Mouse (Mus musculus) G1E-ER4 (cell line): Measurements from ENCODE around the gene Uba52. TPM values are rescaled to one million over a fixed set of nuclear protein-coding genes. Genes with fewer than 3 reads are reported as not detected.

ENCODE experiments used
- GATA1 ChIP-seq: IDR thresholded peaks from one replicate; pipeline ENCODE4 v1.8.0; 2012; ENCODE audit warnings: low read length, inconsistent platforms
- polyA plus RNA-seq: library from polyadenylated mRNA; stranded (reverse); fragments of >175 nt; gene quantifications from 2 replicates; pipeline ENCODE4 v1.2.3, GENCODE M21; 2012

Uba52 gene
- polyA plus RNA-seq, 1 experiment, result 421 TPM

DNA sequence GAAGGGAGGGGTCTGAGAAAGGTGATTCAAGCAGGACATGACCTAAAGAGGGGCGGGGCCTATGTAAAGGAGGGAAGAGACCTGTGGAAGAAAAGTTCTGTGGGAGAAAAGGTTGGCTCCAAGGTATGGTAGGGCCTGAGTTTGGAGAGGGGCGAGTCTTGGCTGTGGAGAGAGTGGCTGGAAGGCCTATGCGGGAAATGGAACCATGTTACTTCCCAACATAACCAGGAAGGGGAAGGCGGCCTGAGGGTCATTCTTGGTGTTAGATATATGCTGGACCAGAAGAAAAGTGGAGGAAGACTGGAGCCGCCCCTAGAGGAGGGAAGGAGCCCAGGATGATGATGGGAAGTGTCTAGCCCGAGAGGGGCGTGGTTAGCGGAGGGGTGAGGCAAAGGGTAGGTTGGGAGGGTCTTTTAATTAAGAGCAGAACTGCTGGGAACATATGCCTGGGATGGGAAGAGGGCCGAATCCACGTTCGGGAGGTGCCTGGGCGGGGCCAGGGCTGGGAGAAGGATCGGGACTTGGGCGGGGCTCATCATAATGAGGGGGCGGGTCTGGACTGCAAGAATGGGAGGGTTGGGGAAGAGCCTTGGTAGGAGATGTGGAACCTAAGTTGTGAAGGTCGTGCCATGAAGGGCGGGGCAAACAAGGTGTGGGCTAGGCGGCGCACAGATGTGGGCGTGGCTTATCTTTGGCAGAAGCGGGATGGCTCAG lies 33.2 kb downstream of the Uba52 start:
- TF ChIP-seq GATA1, result no peak

DNA sequence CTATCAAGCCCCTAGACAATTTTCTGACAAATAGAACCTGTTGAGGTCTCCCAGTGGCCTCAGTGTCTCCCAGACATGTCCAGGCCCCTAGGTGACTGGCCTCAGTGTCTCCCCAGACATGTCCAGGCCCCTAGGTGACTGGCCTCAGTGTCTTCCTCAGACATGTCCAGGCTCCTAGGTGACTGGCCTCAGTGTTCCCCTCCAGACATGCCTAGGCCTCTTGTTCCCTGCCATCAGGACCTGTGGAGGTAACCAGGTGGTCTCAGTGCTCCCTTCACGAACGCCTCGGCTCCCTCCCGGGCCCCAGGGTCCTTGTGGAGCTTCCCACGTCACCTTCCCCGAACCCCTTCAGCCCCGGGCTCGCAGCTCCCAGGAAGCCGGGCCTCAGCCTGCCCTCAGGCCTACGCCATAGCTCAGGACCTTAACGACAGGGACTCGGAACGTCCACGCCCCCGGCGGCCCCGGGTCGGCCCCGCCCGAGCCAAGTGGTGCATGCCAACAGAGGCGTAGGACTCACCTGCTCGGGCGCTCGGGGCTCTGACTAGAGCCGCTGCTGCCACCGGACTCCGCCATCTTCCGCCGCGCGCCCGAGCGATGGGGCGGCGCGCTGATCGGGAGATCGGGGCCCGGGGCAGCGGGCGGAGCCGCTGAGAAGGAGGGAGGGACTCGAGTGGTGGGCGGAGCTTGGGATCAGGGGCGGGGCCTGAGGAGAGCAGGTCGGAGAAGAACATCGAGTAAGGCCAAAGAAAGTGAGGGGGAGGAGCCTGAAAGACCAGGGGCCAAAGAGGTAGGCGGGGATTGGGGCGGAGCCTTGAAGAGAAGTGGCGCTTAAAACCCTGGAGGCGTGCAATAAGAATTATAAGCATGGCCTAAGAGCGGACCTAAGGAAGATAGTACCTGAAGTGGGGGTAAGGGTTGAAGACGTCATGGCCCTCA lies 34.0 kb downstream of the Uba52 start, which contains the start of gene Klhl26:
Klhl26 (minus strand) TSS at position 636 of the 936 bp plus-strand sequence.
- TF ChIP-seq GATA1, result no peak

DNA sequence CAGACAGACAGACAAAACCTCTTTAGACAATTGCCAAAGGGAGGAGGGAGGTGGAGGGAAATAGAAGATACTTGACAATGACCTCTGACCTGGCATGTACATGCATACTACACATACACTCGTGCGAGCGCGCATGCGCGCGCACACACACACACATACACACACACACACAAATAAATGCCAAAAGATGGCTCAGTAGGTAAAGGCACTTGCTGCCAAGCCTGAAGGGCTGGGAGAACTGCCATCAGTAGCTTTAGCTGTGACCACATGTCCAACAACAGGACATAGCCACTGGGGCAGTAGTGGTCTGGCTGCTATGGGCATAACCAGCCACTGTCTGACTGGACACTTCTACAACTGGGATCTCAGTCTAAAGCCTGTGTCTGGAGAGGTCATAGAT lies 38.7 kb downstream of the Uba52 start:
- no peak for TF ChIP-seq GATA1

DNA sequence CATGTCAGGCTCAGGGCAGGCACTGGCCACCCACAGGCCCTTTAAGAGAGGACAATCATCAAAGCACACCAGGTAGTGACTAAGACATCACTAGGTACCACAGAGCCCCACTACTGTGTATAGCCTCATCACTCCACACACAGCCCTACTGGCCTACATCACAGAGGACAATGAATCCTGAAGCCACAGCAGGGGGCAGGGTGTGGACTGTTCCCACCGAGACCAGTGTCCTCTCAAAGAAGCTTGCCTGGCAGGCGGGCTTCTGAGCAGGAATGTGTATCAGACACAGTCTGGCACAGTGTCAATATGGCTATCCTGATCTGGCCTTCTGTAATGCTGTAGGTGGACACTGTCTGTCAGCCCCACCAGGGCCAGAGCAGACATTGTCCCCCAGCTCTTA lies 40.7 kb downstream of the Uba52 start:
- no peak for TF ChIP-seq GATA1

DNA sequence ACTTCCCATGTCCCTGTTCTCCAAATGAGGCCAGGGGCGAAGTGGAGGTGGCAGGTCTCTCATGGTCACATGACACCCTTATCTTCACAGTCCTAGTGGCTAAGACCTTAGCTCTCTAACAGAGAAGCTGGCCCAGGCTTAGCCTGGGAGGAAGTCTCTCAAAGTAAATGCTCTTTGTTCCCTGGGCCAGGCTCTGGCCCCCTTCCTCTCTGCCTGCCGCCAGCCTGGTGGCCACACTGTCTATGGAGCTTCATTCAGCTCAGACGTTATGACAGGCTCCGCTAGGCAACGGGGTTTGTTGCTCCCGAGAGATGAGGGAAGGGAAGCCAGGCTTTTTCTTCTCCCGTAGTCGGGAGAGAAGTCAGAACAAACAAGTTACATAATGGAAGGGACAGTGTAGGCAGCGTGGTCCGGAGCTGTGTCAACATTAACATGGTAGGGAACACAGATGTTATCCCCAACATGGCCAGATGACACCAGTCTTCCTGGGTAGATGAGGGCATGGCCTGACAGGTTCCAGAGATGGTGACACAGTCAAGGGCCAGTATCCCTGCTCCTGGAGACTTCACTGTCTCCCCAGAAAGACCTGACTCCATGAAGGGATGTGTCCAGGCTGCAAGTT lies 41.2 kb downstream of the Uba52 start:
- no peak for TF ChIP-seq GATA1

DNA sequence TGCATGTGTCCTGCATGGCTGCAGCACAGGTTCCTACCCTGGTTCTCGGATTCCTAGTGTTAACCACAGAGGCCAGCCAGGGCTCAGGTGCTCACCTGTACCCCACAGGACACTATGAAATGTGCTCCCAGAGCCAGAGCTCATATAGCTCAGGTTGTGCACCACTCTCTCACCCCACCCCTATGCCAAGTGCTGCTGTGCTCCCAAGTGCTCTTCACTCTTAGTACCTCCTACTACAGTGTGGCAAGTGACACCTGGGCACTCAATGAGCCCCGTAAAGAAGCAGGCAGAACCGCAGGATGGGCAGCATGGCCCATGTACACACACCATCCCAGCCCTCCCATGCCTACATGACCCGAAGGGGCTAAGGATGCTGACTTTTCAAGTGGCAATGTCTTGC lies 41.9 kb downstream of the Uba52 start:
- no peak for TF ChIP-seq GATA1

DNA sequence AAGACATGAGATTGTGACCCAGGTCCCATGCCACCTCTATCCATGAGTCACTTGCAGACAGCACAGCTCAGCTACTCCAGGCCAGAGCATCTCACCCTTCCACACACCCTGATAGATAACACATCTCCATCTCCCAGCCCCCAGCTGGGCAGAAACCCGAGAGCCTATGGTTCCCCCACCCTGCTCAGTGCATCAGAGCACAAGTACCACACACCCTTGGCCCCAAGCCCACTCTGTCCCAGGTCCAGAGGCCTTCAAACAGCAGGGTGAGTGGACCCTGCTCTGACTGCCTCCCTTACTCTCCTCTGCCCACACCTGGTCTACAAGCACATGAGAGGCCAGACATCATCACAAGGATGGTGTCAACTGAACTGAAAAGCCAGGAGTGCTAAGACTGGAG lies 42.7 kb downstream of the Uba52 start:
- TF ChIP-seq GATA1, result no peak

DNA sequence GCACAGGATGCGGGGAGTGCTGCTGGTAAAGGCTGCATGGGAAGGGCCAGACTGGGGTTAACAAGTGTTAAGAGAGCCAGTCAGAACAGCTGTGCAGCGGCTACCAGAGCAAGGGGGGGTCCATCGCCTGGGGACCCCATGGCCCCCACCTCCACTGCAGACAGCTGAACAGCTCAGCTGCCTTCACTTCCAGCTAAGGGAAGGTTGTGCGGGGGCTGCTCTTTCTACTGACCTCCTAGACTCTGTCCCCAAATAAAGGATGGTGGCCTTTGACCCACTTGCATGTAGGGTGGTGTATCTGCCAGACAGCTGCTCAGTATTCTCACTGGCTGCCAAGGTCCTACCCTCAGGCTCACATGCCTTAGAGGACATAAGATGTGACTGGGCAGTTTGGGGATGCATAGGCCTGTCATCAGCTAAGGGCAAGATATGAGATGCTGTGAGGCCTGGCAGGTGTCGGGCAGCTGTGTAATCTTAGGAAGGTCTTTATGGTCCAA lies 43.3 kb downstream of the Uba52 start:
- TF ChIP-seq GATA1, result no peak

DNA sequence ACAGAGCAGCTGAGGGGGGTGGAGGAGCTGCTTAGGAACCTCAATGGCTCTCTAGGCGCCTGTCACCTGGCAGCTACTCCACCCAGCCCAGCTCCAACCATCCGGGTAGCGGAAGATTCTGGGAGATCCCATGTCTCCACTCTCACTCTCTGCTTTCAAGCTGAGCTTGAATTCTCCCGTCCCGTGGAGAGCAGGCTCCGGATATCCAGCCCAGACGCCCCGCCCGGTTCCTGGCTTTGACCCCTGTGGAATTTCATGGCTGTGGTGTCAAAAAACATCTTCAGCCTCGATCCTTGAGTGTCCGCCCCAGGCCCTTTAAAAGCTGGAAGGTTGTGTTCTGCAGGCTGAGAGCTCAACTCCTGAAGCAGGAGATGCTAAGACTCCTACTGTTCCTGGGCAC lies 43.8 kb downstream of the Uba52 start:
- no peak for TF ChIP-seq GATA1

DNA sequence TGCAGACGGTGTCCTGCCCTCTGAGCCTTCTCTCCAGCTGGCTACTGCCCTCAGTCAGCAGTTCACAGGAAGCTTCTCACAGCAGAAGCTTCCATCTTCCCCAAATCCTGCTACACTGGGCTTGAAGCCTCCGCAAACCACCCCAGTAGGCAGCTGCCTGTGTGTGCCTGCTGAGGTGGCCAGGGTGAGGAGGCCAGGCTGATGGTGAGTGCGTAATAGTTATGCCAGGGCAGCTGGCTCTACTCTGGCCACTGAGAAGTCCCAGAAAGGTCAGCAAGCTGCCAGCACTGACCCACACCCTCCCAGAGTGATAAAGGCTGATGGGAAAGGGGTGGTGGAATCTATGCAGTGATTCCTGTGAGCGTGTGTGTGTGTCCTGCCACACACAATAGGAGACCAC lies 44.3 kb downstream of the Uba52 start:
- TF ChIP-seq GATA1, result no peak

DNA sequence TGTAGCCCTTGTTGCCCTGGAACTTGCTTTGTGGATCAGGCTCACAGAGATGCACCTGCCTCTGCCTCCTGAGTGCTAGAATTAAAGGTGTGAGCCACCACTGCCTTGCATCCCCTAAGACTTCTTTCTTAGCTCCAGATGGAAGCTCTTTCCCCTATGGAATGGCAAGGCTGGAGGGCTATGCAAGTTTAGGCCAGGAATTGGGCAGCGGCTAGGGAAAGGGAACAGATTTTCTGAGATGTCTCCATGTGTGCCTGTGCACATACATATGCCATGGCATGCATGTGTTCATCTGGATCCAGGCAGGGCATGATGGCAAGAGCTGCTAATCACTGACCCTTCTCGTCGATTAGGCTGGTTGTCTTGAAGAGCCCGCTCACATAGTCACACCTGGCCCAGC lies 44.9 kb downstream of the Uba52 start:
- no peak for TF ChIP-seq GATA1

DNA sequence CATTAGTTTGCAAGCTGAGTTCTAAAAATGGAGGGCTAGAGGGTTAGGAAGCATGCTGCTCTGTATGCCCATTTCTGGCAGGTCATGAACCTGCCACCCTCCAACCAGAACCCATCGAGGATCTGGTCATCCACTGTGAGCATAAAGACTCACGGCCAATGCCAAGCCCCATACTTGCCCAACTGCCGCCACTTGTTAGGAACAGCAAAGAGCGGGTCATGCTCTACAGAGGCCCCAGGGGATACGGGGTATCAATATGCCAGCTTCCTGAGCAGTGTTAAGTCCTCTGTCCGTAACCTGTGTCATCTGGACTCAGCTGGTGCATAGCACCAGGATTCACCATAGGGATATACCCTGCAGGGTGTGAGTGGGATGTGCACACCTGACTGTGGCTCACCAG lies 46.4 kb downstream of the Uba52 start:
- TF ChIP-seq GATA1, result no peak

DNA sequence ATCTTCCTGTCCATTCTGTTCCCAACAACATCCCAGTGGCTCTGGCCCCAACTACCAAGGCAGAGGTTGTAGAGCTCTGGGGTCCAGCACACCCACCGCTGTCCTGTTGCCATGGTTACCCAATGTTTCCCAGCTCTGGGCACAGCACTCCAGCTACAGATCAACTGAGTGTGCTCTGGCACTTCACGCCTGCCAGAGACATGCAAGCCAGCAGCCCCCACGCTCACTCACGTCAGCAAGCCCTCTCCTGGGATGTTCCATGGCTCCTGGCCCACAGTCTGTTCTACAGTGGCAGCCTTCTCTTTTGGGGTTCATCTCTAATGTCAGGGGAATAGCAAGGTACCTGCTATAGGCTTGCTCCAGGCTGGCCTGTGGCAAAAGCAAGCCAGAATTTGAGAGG lies 47.3 kb downstream of the Uba52 start:
- TF ChIP-seq GATA1, result no peak

DNA sequence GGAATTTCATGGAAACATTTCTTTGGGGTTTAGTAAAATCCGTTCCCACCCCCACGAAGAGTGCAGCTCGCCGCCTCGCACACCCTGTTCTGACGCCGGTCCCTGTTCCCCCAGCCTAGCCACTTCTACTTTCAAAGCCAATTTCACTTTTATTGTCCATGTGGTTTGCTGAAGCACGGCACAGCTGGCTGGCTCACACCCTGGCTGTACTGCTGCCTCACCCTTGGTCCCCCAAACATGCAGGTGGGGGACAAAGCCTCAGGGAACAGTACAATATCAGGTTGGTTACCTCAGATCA lies 48.1 kb downstream of the Uba52 start:
- no peak for TF ChIP-seq GATA1

DNA sequence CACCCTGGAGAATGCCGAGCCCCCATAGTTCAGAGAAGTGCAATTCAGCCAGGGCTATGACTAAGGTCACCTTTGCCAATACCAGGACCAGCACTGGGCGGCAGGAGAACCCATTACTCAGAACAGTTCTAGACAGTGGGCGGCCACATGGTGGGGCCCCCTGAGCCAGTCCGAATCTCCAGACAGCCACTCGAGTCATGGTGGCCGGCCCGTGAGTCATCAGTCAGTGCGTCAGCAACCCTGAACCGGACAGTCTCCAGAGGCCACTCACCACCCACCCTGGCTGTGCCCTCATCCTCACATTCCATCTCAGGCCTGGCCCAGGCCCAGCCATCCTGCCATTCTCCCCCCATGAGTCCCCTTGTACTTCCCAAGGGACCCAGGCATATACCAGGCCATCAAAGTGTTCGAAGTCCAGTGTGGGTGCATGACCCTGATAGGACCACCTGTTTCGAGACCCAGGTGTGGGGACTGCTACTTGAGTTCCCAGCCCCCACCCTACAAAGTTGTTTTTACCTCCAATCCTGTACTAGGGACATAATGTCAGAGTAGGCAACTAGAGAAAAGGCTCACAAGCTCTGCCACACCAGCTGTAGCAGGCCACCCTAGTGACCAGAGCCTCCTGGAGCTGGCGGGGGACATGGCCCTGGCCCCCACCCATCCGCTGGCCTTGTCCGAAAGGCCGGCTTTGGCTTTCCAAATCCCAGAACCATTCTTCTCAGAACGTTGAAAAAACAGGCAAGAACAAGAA lies 48.7 kb downstream of the Uba52 start:
- no peak for TF ChIP-seq GATA1

DNA sequence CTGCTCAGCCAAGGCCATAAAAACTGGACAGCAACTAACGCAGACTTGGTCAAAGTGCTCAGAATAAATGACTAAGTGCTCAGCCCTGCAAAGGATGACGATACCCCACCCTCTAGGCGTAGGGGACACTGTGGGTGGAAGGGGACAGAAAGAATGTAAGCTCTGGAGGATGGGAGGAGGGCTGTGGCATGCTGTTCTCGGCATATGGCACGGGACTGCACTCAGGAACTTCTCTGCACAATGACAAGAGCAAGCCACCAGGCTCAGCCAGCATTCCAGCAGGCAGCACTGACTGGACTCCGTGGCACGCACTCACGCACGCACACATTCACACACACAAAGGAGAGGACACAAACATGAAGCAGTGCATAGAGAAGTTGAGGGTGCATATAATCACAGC lies 50.0 kb downstream of the Uba52 start:
- TF ChIP-seq GATA1, result no peak
